Mouse (Mus musculus): ENCODE measurements at regions not wholly inside any gene's neighbourhood (a gene's known extent, or its start where the extent isn't known, plus 50 kb on each side); places are given as distances from the start of the nearest gene placed in this dataset.

GRCm38 (mm10) chr4:34226089-34226840 lies 176.3 kb upstream of the Spaca1 start:
- no peak for DNase-seq (ENCODE audit: low spot score)

GRCm38 (mm10) chr4:34226886-34227285 lies 176.9 kb upstream of the Spaca1 start:
- DNase-seq (ENCODE audit: low spot score): no peak

GRCm38 (mm10) chr4:34227611-34228010 lies 177.6 kb upstream of the Spaca1 start:
- DNase-seq (ENCODE audit: low spot score): no peak

- peak; percentile 5 for DNase-seq (ENCODE audit: low spot score)
Measured at GRCm38 (mm10) chr4:34231270-34231669, 181.3 kb upstream of the Spaca1 start.

GRCm38 (mm10) chr4:34234204-34234603 lies 184.2 kb upstream of the Spaca1 start:
- no peak for DNase-seq (ENCODE audit: low spot score)

- no peak for DNase-seq (ENCODE audit: low spot score)
Measured at GRCm38 (mm10) chr4:34234645-34235044, 184.7 kb upstream of the Spaca1 start.

- no peak for DNase-seq (ENCODE audit: low spot score)
Measured at GRCm38 (mm10) chr4:34237791-34238190, 187.8 kb upstream of the Spaca1 start.

GRCm38 (mm10) chr4:34239624-34240023 lies 189.6 kb upstream of the Spaca1 start:
- no peak for DNase-seq (ENCODE audit: low spot score)

- DNase-seq (ENCODE audit: low spot score): peak; percentile 27
Measured at GRCm38 (mm10) chr4:34241060-34241571, 191.1 kb upstream of the Spaca1 start.

- no peak for DNase-seq (ENCODE audit: low spot score)
Measured at GRCm38 (mm10) chr4:34241673-34242072, 191.7 kb upstream of the Spaca1 start.

- DNase-seq (ENCODE audit: low spot score): no peak
Measured at GRCm38 (mm10) chr4:34259444-34259843, 209.5 kb upstream of the Spaca1 start.

GRCm38 (mm10) chr4:34260468-34260867 lies 210.5 kb upstream of the Spaca1 start:
- DNase-seq (ENCODE audit: low spot score): no peak

GRCm38 (mm10) chr4:34261809-34262208 lies 211.8 kb upstream of the Spaca1 start:
- no peak for DNase-seq (ENCODE audit: low spot score)

- DNase-seq (ENCODE audit: low spot score): no peak
Measured at GRCm38 (mm10) chr4:34264431-34264830, 214.4 kb upstream of the Spaca1 start.

GRCm38 (mm10) chr4:34274316-34274715 lies 224.3 kb upstream of the Spaca1 start:
- DNase-seq (ENCODE audit: low spot score): no peak

GRCm38 (mm10) chr4:34275372-34275771 lies 225.4 kb upstream of the Spaca1 start:
- DNase-seq (ENCODE audit: low spot score): no peak

- DNase-seq (ENCODE audit: low spot score): no peak
Measured at GRCm38 (mm10) chr4:34302504-34303108, 248.1 kb upstream of the Akirin2 start.

- DNase-seq (ENCODE audit: low spot score): no peak
Measured at GRCm38 (mm10) chr4:34308921-34309563, 241.7 kb upstream of the Akirin2 start.

GRCm38 (mm10) chr4:34310061-34310642 lies 240.6 kb upstream of the Akirin2 start:
- no peak for DNase-seq (ENCODE audit: low spot score)

- DNase-seq (ENCODE audit: low spot score): no peak
Measured at GRCm38 (mm10) chr4:34315848-34316247, 234.9 kb upstream of the Akirin2 start.

GRCm38 (mm10) chr4:34322841-34323240 lies 227.9 kb upstream of the Akirin2 start:
- DNase-seq (ENCODE audit: low spot score): no peak

- DNase-seq (ENCODE audit: low spot score): peak; percentile 42
Measured at GRCm38 (mm10) chr4:34328151-34328785, 222.5 kb upstream of the Akirin2 start.
